Mouse (Mus musculus) gastrocnemius, adult 2 months (tissue): ENCODE measurements at regions not wholly inside any gene's neighbourhood (a gene's known extent, or its start where the extent isn't known, plus 50 kb on each side); places are given as distances from the start of the nearest gene placed in this dataset.
"Not testable (repeated sequence)": the region's sequence is repeated elsewhere in the genome, so short reads cannot be mapped to it uniquely, and the experiment has no call there.

Experiments
- DNase-seq: peaks from one replicate; pipeline ENCODE4 v3.0.0; 2022
- H3K27ac ChIP-seq: fragments of 200-600 bp; 2 replicates; pipeline ENCODE4 v1.8.1; 2022; ENCODE audit warnings: mild to moderate bottlenecking
- H3K4me3 ChIP-seq: fragments of 200-600 bp; 2 replicates; pipeline ENCODE4 v1.8.1; 2022; ENCODE audit warnings: mild to moderate bottlenecking, moderate library complexity
- CTCF ChIP-seq: fragments of 200-600 bp; IDR thresholded peaks from 2 replicates; pipeline ENCODE4 v1.8.1; 2022; ENCODE audit warnings: antibody characterized with exemption, mild to moderate bottlenecking, moderate library complexity
- intact Hi-C: fragments of 180-260 bp; cut with DNase I; formaldehyde crosslinking; loops from one replicate; pipeline ENCODE4 v1.15.1; 2025

DNA sequence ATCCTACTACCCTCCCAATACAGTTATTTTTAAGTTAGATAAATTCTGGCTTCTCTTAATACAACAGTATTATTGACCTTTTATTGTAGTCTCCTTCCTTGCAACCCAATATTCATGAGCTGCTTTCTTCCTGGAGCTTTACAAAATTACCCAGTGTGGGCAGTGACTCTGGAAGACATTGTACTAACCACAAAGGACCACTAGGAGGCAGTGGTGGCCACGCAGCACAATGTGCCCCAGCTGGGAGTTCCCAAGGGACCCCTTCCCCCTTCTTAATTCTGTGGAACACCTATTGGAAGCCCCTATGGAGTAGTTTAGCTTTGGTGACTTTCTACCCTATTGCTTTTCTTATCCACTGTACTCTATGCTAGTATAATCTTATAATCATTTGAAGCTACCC is 118.8 kb upstream of the Dlgap1 start:
- no peak for TF ChIP-seq CTCF
- DNase-seq, result no peak
- intact Hi-C loops, result no loop called here
- Histone ChIP-seq H3K27ac (no peak overlapping the region), H3K4me3 (no peak overlapping the region)

DNA sequence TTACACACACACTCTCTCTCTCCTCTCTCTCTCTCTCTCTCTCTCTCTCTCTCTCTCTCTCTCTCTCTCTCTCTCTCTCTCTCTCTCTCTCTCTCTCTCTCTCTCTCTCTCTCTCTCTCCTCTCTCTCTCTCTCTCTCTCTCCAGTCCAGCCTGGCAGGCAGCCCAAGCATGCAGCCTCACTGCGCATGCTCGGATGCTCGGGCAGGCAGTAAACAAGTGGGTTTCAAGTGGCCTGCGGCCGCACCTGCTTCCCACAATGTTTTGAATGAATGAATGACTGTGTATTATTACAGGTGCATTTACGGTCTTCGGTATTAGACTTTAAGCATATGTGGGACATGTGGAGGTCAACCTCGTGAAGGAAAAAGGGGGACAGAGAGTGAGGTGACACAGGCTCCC is 88.9 kb upstream of the Dlgap1 start:
- intact Hi-C loops, result not testable (repeated sequence)
- DNase-seq, result peak; percentile 65
- Histone ChIP-seq H3K27ac (0 out of 2 replicates have a peak overlapping the region, but pooled peaks have one; percentile 38), H3K4me3 (peak overlapping the region; percentile 28; the same call in 1 of the 2 replicates)

DNA sequence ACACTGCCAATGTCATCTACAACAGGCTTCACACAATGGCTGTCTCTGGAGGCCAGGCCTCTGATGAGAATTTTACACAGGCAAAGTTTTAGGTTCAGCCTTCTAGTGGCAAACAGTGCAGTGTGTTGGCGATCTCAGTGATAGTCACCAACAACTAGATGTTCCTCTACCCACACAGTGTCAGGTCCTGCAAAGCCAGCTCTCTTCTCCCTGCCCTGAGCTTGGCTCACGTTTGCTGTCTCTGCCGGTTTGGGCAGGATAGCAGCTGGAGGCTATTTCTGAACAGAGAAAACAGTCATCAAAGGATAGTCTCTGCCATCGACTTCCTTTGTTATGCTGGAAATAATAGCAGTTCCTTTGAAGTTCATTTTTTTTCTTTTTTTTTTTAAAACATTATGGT is 74.9 kb upstream of the Dlgap1 start:
- Histone ChIP-seq H3K4me3 (no peak overlapping the region), H3K27ac (no peak overlapping the region)
- intact Hi-C loops, result no loop called here
- DNase-seq, result no peak
- no peak for TF ChIP-seq CTCF
